Mouse (Mus musculus): ENCODE measurements at regions not wholly inside any gene's neighbourhood (a gene's known extent, or its start where the extent isn't known, plus 50 kb on each side); places are given as distances from the start of the nearest gene placed in this dataset.
A peak's percentile ranks its signal among the peaks of the same experiment; 100 is the strongest.

DNA sequence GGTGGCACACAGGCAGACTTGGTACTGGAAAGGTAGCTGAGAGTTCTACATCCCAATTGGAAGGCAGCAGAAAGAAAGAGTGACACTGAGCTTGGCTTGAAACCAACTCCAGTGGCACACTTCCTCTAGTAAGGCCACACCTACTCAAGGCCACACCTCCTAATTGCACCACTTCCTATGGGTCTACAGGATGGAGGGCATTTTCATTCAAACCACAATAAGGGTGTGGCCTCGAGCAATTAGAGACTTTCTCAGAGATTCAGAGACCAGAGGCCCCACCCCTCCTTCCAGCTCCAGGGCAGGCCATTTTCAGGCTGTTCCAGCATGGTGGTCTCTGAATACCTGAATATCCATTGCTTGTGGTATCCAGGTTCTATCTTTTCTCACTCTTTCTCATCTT is 363.3 kb upstream of the Fam19a5 start:
- no peak for ATAC-seq (ENCODE audit: extremely low read depth, insufficient number of reproducible peaks, low FRiP score, poor library complexity, severe bottlenecking)
- peaks cover 85% of the 10 kb centered on the region for H3K9me3 ChIP-seq (replicated peaks)

GRCm38 (mm10) chr15:87184248-87184647 is 359.9 kb upstream of the Fam19a5 start:
- TF ChIP-seq GATA2 (IDR thresholded peaks at IDR 0.05; ENCODE audit: borderline replicate concordance, low read depth, low read length): no peak
- no peak for TF ChIP-seq POLR2AphosphoS5 (IDR thresholded peaks at IDR 0.05; ENCODE audit: insufficient replicate concordance, low read depth, low read length)
- TF ChIP-seq CTCF (IDR thresholded peaks at IDR 0.05; ENCODE audit: low read depth, low read length): no peak
- no peak for TF ChIP-seq TAL1 (conservative IDR thresholded peaks at IDR 0.05; ENCODE audit: low read depth, low read length)
- no peak for TF ChIP-seq GATA1 (IDR thresholded peaks at IDR 0.05; ENCODE audit: borderline replicate concordance, low read length)
- Histone ChIP-seq H3K36me3 (replicated peaks) (no peaks in the 10 kb centered on the region), H3K4me1 (ENCODE audit: insufficient read depth, low read depth, low read length) (no peaks in the 10 kb centered on the region), H3K4me3 (ENCODE audit: low read depth, low read length) (no peak overlapping the region), H3K9me3 (replicated peaks) (peaks cover 87% of the 10 kb centered on the region), H3K27me3 (ENCODE audit: insufficient read depth, low read length) (no peaks in the 10 kb centered on the region)
- ATAC-seq (ENCODE audit: extremely low read depth, insufficient number of reproducible peaks, low FRiP score, poor library complexity, severe bottlenecking) (no peak), DNase-seq (ENCODE audit: low spot score) (no peak)

More for the DNA sequence above, 363.3 kb upstream of the Fam19a5 start:
- H3K27me3 ChIP-seq (ENCODE audit: insufficient read depth, low read length): no peaks in the 10 kb centered on the region
- TF ChIP-seq GATA1 (IDR thresholded peaks at IDR 0.05; ENCODE audit: borderline replicate concordance, low read length) (no peak), POLR2AphosphoS5 (IDR thresholded peaks at IDR 0.05; ENCODE audit: insufficient replicate concordance, low read depth, low read length) (no peak), TAL1 (conservative IDR thresholded peaks at IDR 0.05; ENCODE audit: low read depth, low read length) (no peak), CTCF (IDR thresholded peaks at IDR 0.05; ENCODE audit: low read depth, low read length) (no peak), GATA2 (IDR thresholded peaks at IDR 0.05; ENCODE audit: borderline replicate concordance, low read depth, low read length) (no peak)
- H3K36me3 ChIP-seq (replicated peaks): no peaks in the 10 kb centered on the region
- H3K4me1 ChIP-seq (ENCODE audit: insufficient read depth, low read depth, low read length): no peaks in the 10 kb centered on the region
- DNase-seq (ENCODE audit: low spot score): no peak
- no peak overlapping the region for H3K4me3 ChIP-seq (ENCODE audit: low read depth, low read length)

GRCm38 (mm10) chr15:87188816-87189455 is 355.2 kb upstream of the Fam19a5 start:
- H3K36me3 ChIP-seq (replicated peaks): no peaks in the 10 kb centered on the region
- H3K27me3 ChIP-seq (ENCODE audit: insufficient read depth, low read length): no peaks in the 10 kb centered on the region
- no peak overlapping the region for H3K4me3 ChIP-seq (ENCODE audit: low read depth, low read length)
- no peak for TF ChIP-seq CTCF (IDR thresholded peaks at IDR 0.05; ENCODE audit: low read depth, low read length)
- no peak for TF ChIP-seq POLR2AphosphoS5 (IDR thresholded peaks at IDR 0.05; ENCODE audit: insufficient replicate concordance, low read depth, low read length)
- no peak for TF ChIP-seq TAL1 (conservative IDR thresholded peaks at IDR 0.05; ENCODE audit: low read depth, low read length)
- no peak for TF ChIP-seq GATA2 (IDR thresholded peaks at IDR 0.05; ENCODE audit: borderline replicate concordance, low read depth, low read length)
- TF ChIP-seq GATA1 (IDR thresholded peaks at IDR 0.05; ENCODE audit: borderline replicate concordance, low read length): no peak
- H3K4me1 ChIP-seq (ENCODE audit: insufficient read depth, low read depth, low read length): no peaks in the 10 kb centered on the region
- peaks cover 85% of the 10 kb centered on the region for H3K9me3 ChIP-seq (replicated peaks)
- DNase-seq (ENCODE audit: low spot score): no peak
- ATAC-seq (ENCODE audit: extremely low read depth, insufficient number of reproducible peaks, low FRiP score, poor library complexity, severe bottlenecking): no peak

GRCm38 (mm10) chr15:87191901-87192300 is 352.2 kb upstream of the Fam19a5 start:
- peaks cover 82% of the 10 kb centered on the region for H3K9me3 ChIP-seq (replicated peaks)

GRCm38 (mm10) chr15:87196306-87196893 is 347.7 kb upstream of the Fam19a5 start:
- no peak for DNase-seq (ENCODE audit: low spot score)
- no peak for ATAC-seq (ENCODE audit: extremely low read depth, insufficient number of reproducible peaks, low FRiP score, poor library complexity, severe bottlenecking)
- Histone ChIP-seq H3K4me1 (ENCODE audit: insufficient read depth, low read depth, low read length) (no peaks in the 10 kb centered on the region), H3K9me3 (replicated peaks) (peaks cover 80% of the 10 kb centered on the region), H3K36me3 (replicated peaks) (no peaks in the 10 kb centered on the region), H3K4me3 (ENCODE audit: low read depth, low read length) (no peak overlapping the region), H3K27me3 (ENCODE audit: insufficient read depth, low read length) (no peaks in the 10 kb centered on the region)
- TF ChIP-seq GATA2 (IDR thresholded peaks at IDR 0.05; ENCODE audit: borderline replicate concordance, low read depth, low read length) (no peak), POLR2AphosphoS5 (IDR thresholded peaks at IDR 0.05; ENCODE audit: insufficient replicate concordance, low read depth, low read length) (no peak), GATA1 (IDR thresholded peaks at IDR 0.05; ENCODE audit: borderline replicate concordance, low read length) (no peak), CTCF (IDR thresholded peaks at IDR 0.05; ENCODE audit: low read depth, low read length) (no peak), TAL1 (conservative IDR thresholded peaks at IDR 0.05; ENCODE audit: low read depth, low read length) (no peak)

More at GRCm38 (mm10) chr15:87191901-87192300, 352.2 kb upstream of the Fam19a5 start:
- ATAC-seq (ENCODE audit: extremely low read depth, insufficient number of reproducible peaks, low FRiP score, poor library complexity, severe bottlenecking): no peak
- no peak for TF ChIP-seq GATA2 (IDR thresholded peaks at IDR 0.05; ENCODE audit: borderline replicate concordance, low read depth, low read length)
- TF ChIP-seq CTCF (IDR thresholded peaks at IDR 0.05; ENCODE audit: low read depth, low read length): 0 out of 2 replicates have a peak, but pooled peaks have one; percentile 11
- DNase-seq (ENCODE audit: low spot score): no peak
- no peaks in the 10 kb centered on the region for H3K36me3 ChIP-seq (replicated peaks)
- H3K27me3 ChIP-seq (ENCODE audit: insufficient read depth, low read length): no peaks in the 10 kb centered on the region
- H3K4me1 ChIP-seq (ENCODE audit: insufficient read depth, low read depth, low read length): no peaks in the 10 kb centered on the region
- H3K4me3 ChIP-seq (ENCODE audit: low read depth, low read length): no peak overlapping the region

- TF ChIP-seq GATA2 (IDR thresholded peaks at IDR 0.05; ENCODE audit: borderline replicate concordance, low read depth, low read length): no peak
- no peak for TF ChIP-seq POLR2AphosphoS5 (IDR thresholded peaks at IDR 0.05; ENCODE audit: insufficient replicate concordance, low read depth, low read length)
- no peak for TF ChIP-seq TAL1 (conservative IDR thresholded peaks at IDR 0.05; ENCODE audit: low read depth, low read length)
- no peak for TF ChIP-seq CTCF (IDR thresholded peaks at IDR 0.05; ENCODE audit: low read depth, low read length)
- DNase-seq (ENCODE audit: low spot score) (no peak), ATAC-seq (ENCODE audit: extremely low read depth, insufficient number of reproducible peaks, low FRiP score, poor library complexity, severe bottlenecking) (no peak)
- Histone ChIP-seq H3K27me3 (ENCODE audit: insufficient read depth, low read length) (no peaks in the 10 kb centered on the region), H3K4me3 (ENCODE audit: low read depth, low read length) (no peak overlapping the region), H3K36me3 (replicated peaks) (no peaks in the 10 kb centered on the region), H3K9me3 (replicated peaks) (peaks cover 91% of the 10 kb centered on the region), H3K4me1 (ENCODE audit: insufficient read depth, low read depth, low read length) (no peaks in the 10 kb centered on the region)
Observed at GRCm38 (mm10) chr15:87199641-87200040, 344.5 kb upstream of the Fam19a5 start.
